Mouse (Mus musculus): ENCODE results near the gene Ifnar2. TPM values are rescaled to one million over a fixed set of nuclear protein-coding genes. Genes with fewer than 3 reads are reported as not detected.
"Not testable (repeated sequence)": the region's sequence is repeated elsewhere in the genome, so short reads cannot be mapped to it uniquely, and the experiment has no call there.

Ifnar2 gene
- polyA plus RNA-seq, 1 experiment from 2014 or later, result 70.9 TPM

- WGBS, result 38% methylated on average over 8 of the region's 8 CpGs
- DNase-seq (ENCODE audit: low spot score) (no peak), ATAC-seq (replicated peaks; ENCODE audit: low FRiP score) (peak; percentile 60)
- no peak overlapping the region for H3K4me3 ChIP-seq (ENCODE audit: low read depth, low read length)
- no peak overlapping the region for H3K9ac ChIP-seq (ENCODE audit: low read depth, low read length)
- 0 out of 2 replicates have a peak overlapping the region, but pooled peaks have one; percentile 4 for H3K27ac ChIP-seq (ENCODE audit: low read depth, low read length)
- no peaks in the 10 kb centered on the region for H3K36me3 ChIP-seq (ENCODE audit: control insufficient read depth, insufficient read depth, low read length)
- H3K4me2 ChIP-seq, result no peak overlapping the region
- peaks cover 12% of the 10 kb centered on the region for H3K4me1 ChIP-seq (replicated peaks; ENCODE audit: control insufficient read depth, insufficient read depth, low read length)
- no peaks in the 10 kb centered on the region for H3K9me3 ChIP-seq (ENCODE audit: control insufficient read depth, low read length)
- no peaks in the 10 kb centered on the region for H3K27me3 ChIP-seq (replicated peaks; ENCODE audit: control insufficient read depth, insufficient read depth, low read length)
Observed at GRCm38 (mm10) chr16:91433329-91433933, 60.8 kb downstream of the Ifnar2 start.

- Histone ChIP-seq H3K4me1 (replicated peaks; ENCODE audit: control insufficient read depth, insufficient read depth, low read length) (peaks cover 15% of the 10 kb centered on the region), H3K36me3 (ENCODE audit: control insufficient read depth, insufficient read depth, low read length) (no peaks in the 10 kb centered on the region), H3K9ac (ENCODE audit: low read depth, low read length) (no peak overlapping the region), H3K9me3 (ENCODE audit: control insufficient read depth, low read length) (no peaks in the 10 kb centered on the region), H3K4me2 (no peak overlapping the region), H3K4me3 (ENCODE audit: low read depth, low read length) (no peak overlapping the region), H3K27me3 (replicated peaks; ENCODE audit: control insufficient read depth, insufficient read depth, low read length) (no peaks in the 10 kb centered on the region), H3K27ac (ENCODE audit: low read depth, low read length) (no peak overlapping the region)
- ATAC-seq (replicated peaks; ENCODE audit: low FRiP score) (no peak), DNase-seq (ENCODE audit: low spot score) (no peak)
- 67% methylated on average over 3 of the region's 3 CpGs for WGBS
Observed at GRCm38 (mm10) chr16:91434119-91434518, 61.5 kb downstream of the Ifnar2 start.

- Histone ChIP-seq H3K4me3 (ENCODE audit: low read depth, low read length) (no peak overlapping the region), H3K4me2 (no peak overlapping the region), H3K27me3 (replicated peaks; ENCODE audit: control insufficient read depth, insufficient read depth, low read length) (no peaks in the 10 kb centered on the region), H3K9ac (ENCODE audit: low read depth, low read length) (no peak overlapping the region), H3K36me3 (ENCODE audit: control insufficient read depth, insufficient read depth, low read length) (no peaks in the 10 kb centered on the region), H3K4me1 (replicated peaks; ENCODE audit: control insufficient read depth, insufficient read depth, low read length) (peaks cover 34% of the 10 kb centered on the region), H3K9me3 (ENCODE audit: control insufficient read depth, low read length) (no peaks in the 10 kb centered on the region), H3K27ac (ENCODE audit: low read depth, low read length) (peak overlapping the region; percentile 71; the same call in 1 of the 2 replicates)
- WGBS, result 61% methylated on average over 3 of the region's 3 CpGs
- DNase-seq (ENCODE audit: low spot score) (no peak), ATAC-seq (replicated peaks; ENCODE audit: low FRiP score) (no peak)
Observed at GRCm38 (mm10) chr16:91438081-91438480, 65.5 kb downstream of the Ifnar2 start.

GRCm38 (mm10) chr16:91438599-91438998 lies 66.0 kb downstream of the Ifnar2 start:
- not testable (repeated sequence) for H3K9ac ChIP-seq (ENCODE audit: low read depth, low read length); H3K9me3 ChIP-seq (ENCODE audit: control insufficient read depth, low read length); H3K27me3 ChIP-seq (replicated peaks; ENCODE audit: control insufficient read depth, insufficient read depth, low read length); H3K36me3 ChIP-seq (ENCODE audit: control insufficient read depth, insufficient read depth, low read length); DNase-seq (ENCODE audit: low spot score); H3K4me3 ChIP-seq (ENCODE audit: low read depth, low read length); ATAC-seq (replicated peaks; ENCODE audit: low FRiP score); H3K4me2 ChIP-seq
- Histone ChIP-seq H3K4me1 (replicated peaks; ENCODE audit: control insufficient read depth, insufficient read depth, low read length) (peaks cover 35% of the 10 kb centered on the region), H3K27ac (ENCODE audit: low read depth, low read length) (peak overlapping the region; percentile 71)
- 69% methylated on average over 1 of the region's 1 CpGs for WGBS

GRCm38 (mm10) chr16:91441366-91441765 lies 68.8 kb downstream of the Ifnar2 start:
- 28% methylated on average over 7 of the region's 7 CpGs for WGBS
- Histone ChIP-seq H3K27me3 (replicated peaks; ENCODE audit: control insufficient read depth, insufficient read depth, low read length) (no peaks in the 10 kb centered on the region), H3K9me3 (ENCODE audit: control insufficient read depth, low read length) (no peaks in the 10 kb centered on the region), H3K27ac (ENCODE audit: low read depth, low read length) (peak overlapping the region; percentile 98), H3K4me2 (peak overlapping the region; percentile 60), H3K36me3 (ENCODE audit: control insufficient read depth, insufficient read depth, low read length) (no peaks in the 10 kb centered on the region), H3K4me3 (ENCODE audit: low read depth, low read length) (no peak overlapping the region), H3K4me1 (replicated peaks; ENCODE audit: control insufficient read depth, insufficient read depth, low read length) (peaks cover 29% of the 10 kb centered on the region), H3K9ac (ENCODE audit: low read depth, low read length) (peak overlapping the region; percentile 49; the same call in 1 of the 2 replicates)
- ATAC-seq (replicated peaks; ENCODE audit: low FRiP score) (peak; percentile 89), DNase-seq (ENCODE audit: low spot score) (peak; percentile 53)

GRCm38 (mm10) chr16:91441811-91442240 lies 69.2 kb downstream of the Ifnar2 start:
- Histone ChIP-seq H3K9ac (ENCODE audit: low read depth, low read length) (peak overlapping the region; percentile 49; the same call in 1 of the 2 replicates), H3K27me3 (replicated peaks; ENCODE audit: control insufficient read depth, insufficient read depth, low read length) (no peaks in the 10 kb centered on the region), H3K27ac (ENCODE audit: low read depth, low read length) (peak overlapping the region; percentile 98), H3K4me3 (ENCODE audit: low read depth, low read length) (no peak overlapping the region), H3K36me3 (ENCODE audit: control insufficient read depth, insufficient read depth, low read length) (no peaks in the 10 kb centered on the region), H3K4me1 (replicated peaks; ENCODE audit: control insufficient read depth, insufficient read depth, low read length) (peaks cover 32% of the 10 kb centered on the region), H3K4me2 (peak overlapping the region; percentile 60), H3K9me3 (ENCODE audit: control insufficient read depth, low read length) (no peaks in the 10 kb centered on the region)
- peak; percentile 62 for DNase-seq (ENCODE audit: low spot score)
- peak; percentile 99 for ATAC-seq (replicated peaks; ENCODE audit: low FRiP score)
- WGBS, result 33% methylated on average over 7 of the region's 7 CpGs

- Histone ChIP-seq H3K36me3 (ENCODE audit: control insufficient read depth, insufficient read depth, low read length) (no peaks in the 10 kb centered on the region), H3K9me3 (ENCODE audit: control insufficient read depth, low read length) (no peaks in the 10 kb centered on the region), H3K9ac (ENCODE audit: low read depth, low read length) (peak overlapping the region; percentile 58), H3K27me3 (replicated peaks; ENCODE audit: control insufficient read depth, insufficient read depth, low read length) (no peaks in the 10 kb centered on the region), H3K27ac (ENCODE audit: low read depth, low read length) (peak overlapping the region; percentile 98), H3K4me2 (peak overlapping the region; percentile 35), H3K4me3 (ENCODE audit: low read depth, low read length) (no peak overlapping the region), H3K4me1 (replicated peaks; ENCODE audit: control insufficient read depth, insufficient read depth, low read length) (peaks cover 38% of the 10 kb centered on the region)
- ATAC-seq (replicated peaks; ENCODE audit: low FRiP score) (peak; percentile 70), DNase-seq (ENCODE audit: low spot score) (no peak)
- WGBS, result 50% methylated on average over 4 of the region's 4 CpGs
Observed at GRCm38 (mm10) chr16:91442446-91442845, 69.9 kb downstream of the Ifnar2 start.

GRCm38 (mm10) chr16:91443211-91443611 lies 70.6 kb downstream of the Ifnar2 start:
- Histone ChIP-seq H3K4me3 (ENCODE audit: low read depth, low read length) (no peak overlapping the region), H3K27me3 (replicated peaks; ENCODE audit: control insufficient read depth, insufficient read depth, low read length) (no peaks in the 10 kb centered on the region), H3K9me3 (ENCODE audit: control insufficient read depth, low read length) (no peaks in the 10 kb centered on the region), H3K27ac (ENCODE audit: low read depth, low read length) (peak overlapping the region; percentile 98), H3K9ac (ENCODE audit: low read depth, low read length) (peak overlapping the region; percentile 58), H3K36me3 (ENCODE audit: control insufficient read depth, insufficient read depth, low read length) (no peaks in the 10 kb centered on the region), H3K4me2 (no peak overlapping the region), H3K4me1 (replicated peaks; ENCODE audit: control insufficient read depth, insufficient read depth, low read length) (peaks cover 44% of the 10 kb centered on the region)
- DNase-seq (ENCODE audit: low spot score) (no peak), ATAC-seq (replicated peaks; ENCODE audit: low FRiP score) (no peak)
- whole genome bisulfite sequencing, result 73% methylated on average over 8 of the region's 8 CpGs

- ATAC-seq (replicated peaks; ENCODE audit: low FRiP score), result no peak
- 82% methylated on average over 4 of the region's 4 CpGs for WGBS
- H3K9ac ChIP-seq (ENCODE audit: low read depth, low read length), result no peak overlapping the region
- no peaks in the 10 kb centered on the region for H3K9me3 ChIP-seq (ENCODE audit: control insufficient read depth, low read length)
- no peak overlapping the region for H3K4me2 ChIP-seq
- no peak overlapping the region for H3K27ac ChIP-seq (ENCODE audit: low read depth, low read length)
- H3K4me1 ChIP-seq (replicated peaks; ENCODE audit: control insufficient read depth, insufficient read depth, low read length), result peaks cover 53% of the 10 kb centered on the region
- no peaks in the 10 kb centered on the region for H3K27me3 ChIP-seq (replicated peaks; ENCODE audit: control insufficient read depth, insufficient read depth, low read length)
- H3K36me3 ChIP-seq (ENCODE audit: control insufficient read depth, insufficient read depth, low read length), result no peaks in the 10 kb centered on the region
- no peak for DNase-seq (ENCODE audit: low spot score)
- no peak overlapping the region for H3K4me3 ChIP-seq (ENCODE audit: low read depth, low read length)
Observed at GRCm38 (mm10) chr16:91444847-91445246, 72.3 kb downstream of the Ifnar2 start.

Measured in liver, embryonic 11.5 days (tissue).